Mouse (Mus musculus) kidney, postnatal 10 days (tissue): Measurements from ENCODE around the gene Gtf2ird1.
"Not testable (repeated sequence)": the region's sequence is repeated elsewhere in the genome, so short reads cannot be mapped to it uniquely, and the experiment has no call there.

ENCODE experiments used
- DNase-seq: peaks from one replicate; pipeline ENCODE4 v3.0.0; 2021; ENCODE audit warnings: mixed read lengths

Gene Gtf2ird1

DNA sequence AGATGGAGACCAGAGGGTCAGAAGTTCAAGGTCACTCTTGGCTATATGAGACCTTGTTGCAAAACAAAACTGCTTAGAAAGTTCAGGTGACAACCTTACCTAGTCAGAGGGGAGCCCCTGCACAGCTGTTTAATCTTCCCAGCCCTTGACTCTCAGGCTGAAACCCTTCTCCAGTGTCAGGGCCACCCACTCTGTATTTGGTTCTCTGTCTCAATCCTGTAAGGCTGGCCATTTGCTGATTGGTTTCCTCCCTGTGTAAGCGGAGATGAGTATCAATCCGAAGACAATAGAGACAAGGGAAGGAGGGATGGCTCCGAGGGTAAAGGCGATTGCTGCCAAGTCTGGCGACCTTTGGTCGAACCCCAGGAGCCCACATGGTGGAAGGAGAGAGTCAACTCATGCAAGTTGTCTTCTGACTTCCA, 116.4 kb downstream of the Gtf2ird1 start:
- DNase-seq, result peak; percentile 30

DNA sequence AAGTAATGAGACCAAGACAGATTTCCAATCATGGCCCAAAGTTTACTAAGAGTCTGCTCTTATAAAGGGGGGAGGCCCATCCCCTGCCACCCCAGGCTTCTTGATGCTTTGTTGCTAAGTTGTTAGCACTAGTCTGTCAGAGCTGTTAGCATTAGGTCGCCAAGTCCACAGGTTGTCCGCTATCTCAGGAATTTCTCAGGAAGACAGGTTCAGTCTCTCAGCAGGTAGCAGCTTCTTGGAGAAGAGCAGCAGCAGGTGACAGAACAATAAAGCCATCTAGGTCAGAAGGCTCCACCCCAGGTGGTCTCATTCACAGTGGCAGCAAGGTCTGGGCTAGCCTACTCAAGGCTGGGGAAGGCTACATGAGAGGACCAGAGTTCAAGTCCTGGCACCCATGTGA, 119.5 kb downstream of the Gtf2ird1 start:
- DNase-seq, result not testable (repeated sequence)

DNA sequence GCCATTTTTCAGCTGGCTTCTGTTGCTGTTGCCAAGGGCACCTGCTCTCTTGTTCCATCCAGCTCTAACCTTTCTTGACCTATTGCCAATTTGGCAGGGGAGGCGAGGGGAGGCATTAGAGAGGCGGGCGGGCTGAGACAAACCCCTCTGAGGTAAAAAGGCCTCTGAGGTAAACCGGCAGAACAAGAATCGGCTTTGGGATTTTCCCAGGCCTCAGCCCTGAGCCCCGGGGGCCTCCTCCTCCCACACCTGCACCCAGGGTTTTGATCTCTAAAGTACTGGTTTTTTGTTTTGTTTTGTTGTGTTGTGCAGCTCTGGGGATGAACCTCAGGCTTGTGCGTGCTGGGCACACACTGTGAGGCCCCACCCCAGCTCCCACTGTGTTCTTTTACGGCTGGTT, 123.8 kb downstream of the Gtf2ird1 start:
- peak; percentile 39 for DNase-seq

- DNase-seq, result no peak
These were observed 126.4 kb downstream of the Gtf2ird1 start for GRCm38 (mm10) chr5:134330082-134330481.

DNA sequence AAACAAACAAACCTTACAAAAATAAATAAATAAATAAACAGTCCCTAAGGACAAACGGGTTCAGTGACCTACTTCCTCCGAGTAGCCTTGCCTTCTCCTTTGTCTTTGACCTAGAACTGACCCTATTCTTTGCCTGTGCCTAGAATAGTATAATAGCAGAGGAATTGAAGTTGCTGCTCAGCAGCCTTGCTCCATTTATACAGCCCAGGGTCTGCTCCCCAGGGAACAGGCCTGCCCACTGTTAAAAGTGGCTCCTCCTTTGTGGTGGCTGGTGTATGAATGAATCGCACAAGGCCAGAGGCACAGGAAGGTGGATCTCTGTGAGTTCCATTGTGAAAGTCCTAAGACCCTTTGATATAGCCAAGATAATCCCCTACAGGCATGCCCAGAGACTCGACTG, 127.2 kb downstream of the Gtf2ird1 start:
- DNase-seq, result no peak

- DNase-seq, result no peak
These were observed 128.0 kb downstream of the Gtf2ird1 start for GRCm38 (mm10) chr5:134328482-134329001.

DNA sequence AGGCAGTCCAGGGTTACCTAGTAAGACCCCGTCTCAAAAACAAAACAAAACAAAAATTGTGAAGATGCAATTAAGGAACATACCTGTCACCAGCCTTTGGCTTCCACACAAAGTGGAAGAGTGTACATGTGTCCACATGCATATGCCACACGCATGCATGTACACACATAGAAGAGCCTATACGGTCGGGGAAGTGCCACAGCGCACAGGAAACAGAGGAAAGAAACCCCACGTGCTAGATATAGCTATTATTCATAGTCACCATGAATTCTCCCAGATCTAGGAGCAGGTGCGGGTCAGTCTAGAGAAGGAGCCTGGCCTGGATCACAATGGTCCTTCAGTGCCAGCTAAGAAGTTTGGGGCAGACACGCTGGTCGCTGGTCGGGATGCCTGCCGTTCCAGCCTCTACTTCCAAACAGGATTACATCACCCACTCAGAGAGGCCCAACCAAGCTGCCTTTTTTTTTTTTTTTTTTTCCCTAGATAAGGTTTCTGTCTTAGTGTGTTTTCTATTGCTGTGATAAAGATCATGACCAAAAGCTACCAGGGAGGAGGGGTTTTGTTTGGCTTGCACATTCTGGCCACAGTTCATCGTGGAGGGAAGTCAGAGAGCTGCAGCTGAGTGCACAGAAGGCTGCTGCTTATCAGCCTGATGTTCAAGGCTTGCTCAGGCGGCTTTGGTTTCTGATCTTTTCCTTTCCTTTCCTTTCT, 130.5 kb downstream of the Gtf2ird1 start:
- DNase-seq, result no peak

DNA sequence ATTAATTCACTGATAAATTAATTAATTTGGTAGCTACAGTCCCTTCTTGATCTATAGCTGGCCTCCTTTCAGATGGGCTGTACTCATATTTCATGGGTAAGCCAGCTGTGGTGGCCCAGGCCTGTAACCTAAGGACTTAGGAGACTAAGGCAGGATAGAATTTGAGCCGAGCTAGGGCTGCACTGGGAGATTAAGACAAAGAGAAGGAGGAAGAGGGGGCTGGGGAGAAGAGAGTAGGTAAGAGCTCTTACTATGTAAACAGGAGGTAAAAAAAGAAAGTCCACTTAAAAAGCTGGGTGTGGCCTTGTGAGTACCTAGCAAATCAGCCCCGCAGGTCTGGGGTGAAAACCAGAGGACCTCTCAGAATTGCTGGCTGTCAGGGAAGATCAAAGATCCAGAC, 132.6 kb downstream of the Gtf2ird1 start:
- DNase-seq, result no peak

DNA sequence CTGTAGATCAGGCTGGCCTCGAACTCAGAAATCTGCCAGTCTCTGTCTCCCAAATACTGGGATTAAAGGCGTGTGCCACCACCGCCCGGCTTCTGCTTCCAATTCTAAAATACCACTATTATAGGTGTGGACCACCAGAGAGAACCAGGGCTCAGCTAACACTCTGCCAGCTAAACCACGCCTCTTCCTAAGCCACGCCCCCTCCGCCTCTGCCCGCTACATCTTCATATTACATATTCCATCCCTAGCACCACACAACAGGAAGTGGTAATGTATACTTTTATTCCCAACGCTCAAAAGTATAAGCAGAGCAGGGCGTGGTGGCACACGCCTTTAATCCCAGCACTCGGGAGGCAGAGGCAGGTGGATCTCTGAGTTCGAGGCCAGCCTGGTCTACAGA, 133.2 kb downstream of the Gtf2ird1 start:
- no peak for DNase-seq

GRCm38 (mm10) chr5:134322355-134322754, 134.2 kb downstream of the Gtf2ird1 start:
- no peak for DNase-seq

DNA sequence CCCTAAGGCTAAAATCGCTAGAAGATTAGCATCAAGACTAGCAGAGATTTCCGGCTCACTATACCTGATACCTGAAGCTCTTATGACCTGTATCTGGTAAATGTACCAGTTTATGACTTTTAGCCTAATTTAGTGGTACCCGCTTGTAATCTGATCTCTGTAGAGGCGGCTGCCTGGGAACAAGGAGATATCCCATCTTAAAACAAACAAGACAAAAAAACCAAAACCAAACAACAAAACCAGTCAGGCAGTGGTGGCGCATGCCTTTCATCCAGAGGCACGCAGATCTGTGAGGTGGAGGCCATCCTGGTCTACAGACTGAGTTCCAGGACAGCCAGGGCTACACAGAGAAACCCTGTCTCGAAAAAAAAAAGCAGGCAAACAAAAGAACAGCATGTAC, 134.8 kb downstream of the Gtf2ird1 start:
- DNase-seq, result no peak

DNA sequence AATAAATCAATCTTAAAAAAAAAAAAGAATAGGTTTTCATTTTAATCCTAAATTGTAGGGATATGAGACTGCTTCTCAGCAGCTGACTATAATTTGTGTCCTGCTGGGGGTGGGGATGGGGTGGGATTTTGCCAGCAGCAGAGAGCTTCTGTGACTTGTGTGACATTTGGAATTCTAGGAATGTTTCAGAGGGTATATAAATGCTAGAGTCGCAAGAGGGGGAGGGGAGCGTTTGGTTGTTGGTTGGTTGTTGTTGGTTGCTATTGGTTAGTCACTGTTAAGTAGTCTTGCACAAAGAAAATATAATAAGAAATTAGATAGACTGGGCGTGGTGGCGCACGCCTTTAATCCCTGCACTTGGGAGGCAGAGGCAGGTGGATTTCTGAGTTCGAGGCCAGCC, 137.6 kb downstream of the Gtf2ird1 start:
- no peak for DNase-seq

GRCm38 (mm10) chr5:134316721-134317120, 139.8 kb downstream of the Gtf2ird1 start:
- peak; percentile 62 for DNase-seq

- peak; percentile 87 for DNase-seq
These were observed 140.7 kb downstream of the Gtf2ird1 start for GRCm38 (mm10) chr5:134315623-134316350.

DNA sequence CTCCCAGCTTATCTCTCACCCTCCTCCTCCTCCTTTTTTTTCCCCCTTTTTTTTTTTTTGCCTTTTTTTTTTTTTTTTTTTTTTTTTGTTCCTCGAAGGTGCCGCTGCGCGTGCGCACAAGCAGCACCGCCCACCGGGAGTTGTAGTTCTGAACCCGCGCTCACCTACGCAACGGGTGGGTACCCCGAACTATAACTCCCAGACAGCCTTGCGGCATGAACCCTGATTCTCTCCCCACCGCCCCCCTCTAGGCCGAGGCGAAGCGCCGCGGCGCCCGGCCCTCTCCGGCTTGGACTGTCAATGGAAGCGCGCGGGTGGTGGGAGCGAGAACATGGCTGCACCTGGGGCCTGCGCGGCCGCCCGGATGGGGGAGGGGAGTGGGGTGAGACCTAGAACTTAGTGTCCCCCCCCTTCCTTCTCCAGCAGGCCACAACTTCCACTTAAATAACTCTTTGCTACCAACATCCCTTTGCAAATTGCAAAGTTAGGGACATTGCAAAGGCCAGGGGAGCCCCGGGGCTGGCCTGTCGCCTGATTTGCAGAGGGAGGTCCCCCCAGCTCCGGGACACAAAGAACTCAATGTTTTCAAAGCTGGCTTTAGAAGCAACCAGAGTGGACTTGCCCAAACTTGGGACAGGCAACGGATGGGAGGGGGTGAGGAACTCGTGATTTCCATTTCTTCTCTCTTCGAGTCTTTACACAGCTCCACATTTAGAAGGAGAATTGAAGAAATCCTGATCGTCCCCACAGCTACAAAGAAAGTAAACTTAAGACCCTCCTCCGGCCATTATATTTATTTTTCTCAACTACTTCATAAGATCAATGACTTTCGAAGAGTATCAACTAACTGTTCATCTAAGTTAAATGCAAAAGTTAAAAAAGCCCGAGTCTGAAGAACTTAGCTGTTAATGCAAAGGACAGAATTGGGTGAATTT, 141.6 kb downstream of the Gtf2ird1 start, which contains the start of gene Gtf2i:
Gene Gtf2i (minus strand): TSS at position 73 of the 935 bp plus-strand sequence.
- peak; percentile 96 for DNase-seq

- DNase-seq, result no peak
These were observed 142.3 kb downstream of the Gtf2ird1 start for GRCm38 (mm10) chr5:134314068-134314674.

DNA sequence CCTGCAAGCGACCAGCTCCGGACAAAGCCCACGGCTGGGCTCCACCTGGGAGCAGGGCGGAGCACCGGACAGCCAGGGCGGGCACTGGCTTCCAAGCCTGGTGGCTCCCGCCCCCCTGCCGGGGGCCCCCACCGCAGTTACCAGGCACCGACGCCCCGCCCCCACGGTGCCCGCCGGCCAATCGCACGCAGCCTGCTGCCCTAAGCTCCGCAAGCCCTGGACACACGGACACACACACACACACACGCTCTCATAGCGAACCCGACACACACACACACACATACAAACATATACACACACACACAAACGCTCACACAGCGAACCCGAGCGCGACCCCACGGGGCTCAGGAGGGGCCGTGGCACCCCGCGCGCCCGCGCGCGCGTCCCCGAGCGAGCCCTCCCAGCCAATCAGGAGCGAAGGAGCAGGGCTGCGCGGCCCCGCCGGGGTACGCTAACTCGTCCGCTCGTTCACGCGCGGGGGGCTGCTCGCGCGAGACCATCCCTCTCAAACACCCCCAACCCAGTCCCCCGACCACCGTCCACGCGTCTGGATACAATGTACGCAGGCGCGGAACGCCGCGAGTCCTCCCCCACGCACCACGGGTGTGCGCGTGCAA, 143.0 kb downstream of the Gtf2ird1 start:
- DNase-seq, result peak; percentile 99

DNA sequence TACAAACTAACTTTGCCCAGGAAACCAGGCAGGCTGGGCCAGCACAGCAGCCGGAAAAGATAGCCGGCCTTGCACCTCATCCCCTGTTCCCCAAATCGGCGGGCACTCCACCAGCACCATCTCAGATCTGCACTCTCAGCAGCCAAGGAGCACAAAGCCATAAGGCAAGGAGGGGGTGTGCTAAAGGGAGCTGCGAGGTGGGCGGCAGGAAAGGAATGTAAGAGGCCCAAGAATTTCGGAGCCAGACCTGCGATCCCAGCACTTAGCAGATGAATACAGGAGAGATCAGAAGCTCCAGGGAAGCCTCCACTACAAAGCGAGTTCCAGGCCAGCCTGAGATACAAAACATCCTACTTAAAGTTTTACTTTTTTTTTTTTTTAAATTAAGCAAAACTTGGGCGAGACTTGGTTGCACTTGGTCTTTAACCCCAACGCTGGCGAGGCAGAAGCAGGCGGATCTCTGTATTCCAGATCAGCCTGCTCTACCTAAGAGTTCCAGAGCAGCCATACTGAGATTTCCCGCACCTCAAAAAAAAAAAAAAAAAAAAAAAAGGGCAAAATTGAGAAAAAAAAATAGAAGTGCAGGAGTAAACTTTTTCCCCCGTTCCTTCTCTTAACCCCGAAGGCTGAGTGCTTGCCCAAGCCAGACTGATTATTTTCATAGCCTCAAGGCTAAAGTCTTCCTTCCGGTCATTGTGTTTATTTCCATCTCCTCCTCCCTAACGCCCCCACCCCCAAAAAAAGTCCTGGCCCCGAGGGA, 143.6 kb downstream of the Gtf2ird1 start:
- DNase-seq, result peak; percentile 50

DNA sequence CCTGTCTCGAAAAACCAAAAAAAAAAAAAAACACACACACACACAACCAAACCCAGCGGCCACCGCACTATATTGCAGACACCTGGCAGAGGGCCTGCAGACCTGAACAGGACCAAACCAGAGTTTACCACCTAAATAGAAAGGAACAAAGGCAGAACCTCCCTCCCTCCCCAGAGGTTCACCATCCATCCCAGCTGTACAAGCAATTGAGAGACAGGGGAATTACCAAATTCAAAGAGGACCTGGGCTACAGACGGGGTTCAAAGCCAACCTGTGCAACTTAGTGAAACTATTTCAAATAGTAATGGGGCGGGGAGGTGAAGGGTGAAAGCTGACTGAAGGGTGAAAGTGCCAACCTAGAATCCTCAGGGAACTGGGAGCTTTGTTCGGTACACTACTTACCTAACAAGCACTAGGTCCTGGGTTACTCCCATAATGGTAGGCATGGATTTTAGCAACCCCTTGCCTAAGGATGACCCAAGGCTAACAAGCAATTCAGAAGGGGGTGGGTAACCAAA, 144.6 kb downstream of the Gtf2ird1 start:
- peak; percentile 45 for DNase-seq

DNA sequence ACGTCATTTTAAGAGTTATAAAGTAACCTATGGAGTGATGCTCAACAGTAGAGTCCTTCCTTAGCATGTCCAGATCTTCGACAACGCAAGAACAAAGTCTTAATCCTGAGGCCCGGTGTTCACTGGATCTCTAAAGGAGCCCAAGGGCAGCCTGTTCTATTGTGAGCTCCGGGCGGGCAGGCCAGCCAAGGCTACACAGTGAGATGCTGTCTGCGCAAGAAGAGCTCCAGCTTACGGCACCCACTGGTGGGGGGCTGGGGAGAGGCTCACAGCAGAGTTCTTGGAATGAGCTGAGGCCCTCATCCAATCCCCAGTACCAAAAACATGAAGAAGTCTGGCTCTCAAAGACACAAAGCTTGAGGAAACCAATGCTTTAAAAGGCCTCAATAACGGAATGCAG, 146.3 kb downstream of the Gtf2ird1 start:
- DNase-seq, result no peak

DNA sequence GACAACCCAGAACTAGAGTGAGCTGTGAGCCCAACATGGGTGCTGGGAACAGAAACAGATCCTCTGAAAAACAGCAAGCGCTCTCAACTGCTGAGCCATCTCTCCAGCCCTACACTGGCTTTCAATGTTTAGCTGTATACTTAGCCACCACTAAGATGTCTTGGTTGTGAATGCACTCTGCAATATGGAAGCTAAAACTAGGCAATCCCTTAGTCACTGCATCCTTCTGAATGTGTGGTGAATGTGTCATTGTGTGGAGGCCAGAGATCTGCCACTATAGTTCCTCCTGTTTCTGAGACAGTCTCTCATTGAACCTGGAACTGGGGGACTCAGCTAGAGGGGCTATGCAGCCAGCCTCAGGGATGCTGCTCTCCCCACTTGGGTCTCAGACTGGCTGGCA, 147.2 kb downstream of the Gtf2ird1 start:
- no peak for DNase-seq
